Mouse (Mus musculus) heart, embryonic 15.5 days (tissue): ENCODE data around the gene Nfyc. TPM values are rescaled to one million over a fixed set of nuclear protein-coding genes. Genes with fewer than 3 reads are reported as not detected.

Experiments
- ATAC-seq: fragments of 200-750 bp; cut with Nextera tagmentation; replicated peaks from 2 replicates; pipeline ENCODE4 v1.8.0; 2017; ENCODE audit warnings: low read depth, moderate TSS enrichment; ENCODE audit not compliant: insufficient number of reproducible peaks, insufficient read depth, low FRiP score
- H3K27ac ChIP-seq: fragments of 300-500 bp; sonication (generic); 2 replicates; pipeline ENCODE4 v1.5.1; 2015; ENCODE audit warnings: mild to moderate bottlenecking, inconsistent platforms
- H3K27me3 ChIP-seq: fragments of 300-500 bp; sonication (generic); 2 replicates; pipeline ENCODE4 v1.6.1; 2015; ENCODE audit warnings: inconsistent platforms
- H3K36me3 ChIP-seq: fragments of 300-500 bp; sonication (generic); 2 replicates; pipeline ENCODE4 v1.6.1; 2015; ENCODE audit warnings: mild to moderate bottlenecking, inconsistent platforms
- H3K4me1 ChIP-seq: fragments of 300-500 bp; sonication (generic); replicated peaks from 2 replicates; pipeline ENCODE4 v1.6.1; 2015; ENCODE audit warnings: inconsistent platforms
- H3K4me2 ChIP-seq: fragments of 300-500 bp; sonication (generic); 2 replicates; pipeline ENCODE4 v1.6.1; 2015; ENCODE audit warnings: inconsistent platforms, mild to moderate bottlenecking, moderate library complexity
- H3K4me3 ChIP-seq: fragments of 300-500 bp; sonication (generic); 2 replicates; pipeline ENCODE4 v1.5.1; 2015; ENCODE audit warnings: mild to moderate bottlenecking, inconsistent platforms
- H3K9ac ChIP-seq: fragments of 300-500 bp; sonication (generic); 2 replicates; pipeline ENCODE4 v1.6.1; 2015; ENCODE audit warnings: mild to moderate bottlenecking, inconsistent platforms
- H3K9me3 ChIP-seq: fragments of 300-500 bp; sonication (generic); replicated peaks from 2 replicates; pipeline ENCODE4 v1.6.1; 2016; ENCODE audit warnings: inconsistent platforms
- WGBS: fragments of 180-500 bp; shearing (Covaris S2); methylation state at CpG from one replicate; pipeline ENCODE4 v1.1.7; 2015; ENCODE audit warnings: mixed read lengths; 5-methylcytosine and 5-hydroxymethylcytosine counted together
- polyA plus RNA-seq: library from polyadenylated mRNA; unstranded; fragments of >200 nt; fragmentation: Nextera tagmentation; extraction: Ambion mirVana; gene quantifications from 2 replicates; pipeline ENCODE4 v1.2.1, GENCODE M21; 2015

Nfyc gene
- 87.5 and 97.3 TPM in 2 replicates for polyA plus RNA-seq

DNA sequence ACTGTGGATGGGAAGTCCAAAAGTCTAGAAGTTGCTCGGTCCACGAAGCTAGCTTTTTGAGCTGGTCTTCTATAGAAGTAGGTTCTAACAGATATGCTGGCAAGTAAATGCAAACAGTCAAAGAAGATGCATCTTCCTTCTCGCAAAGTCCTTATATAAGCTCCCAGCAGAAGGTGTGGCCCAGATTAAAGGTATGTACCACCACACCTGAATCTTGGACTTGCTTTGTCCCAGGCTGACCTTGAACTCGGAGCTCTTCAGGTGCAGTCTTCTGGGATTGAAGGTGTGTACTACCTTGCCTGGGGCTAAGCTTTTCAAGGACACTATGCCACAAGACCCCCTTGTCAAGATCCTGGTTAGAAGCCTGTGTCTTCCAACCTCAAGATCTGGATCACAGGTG is at the start of gene Nfyc:
Gene Nfyc, minus strand, starts transcription at position 101 of the 400 bp plus-strand sequence.
- Histone ChIP-seq H3K4me2 (no peak within 1 kb of the TSS), H3K36me3 (no peaks in the 10 kb centered on the region), H3K4me3 (no peak within 1 kb of the TSS), H3K27me3 (no peaks in the 10 kb centered on the region), H3K9ac (no peak within 1 kb of the TSS), H3K27ac (no peak within 1 kb of the TSS), H3K9me3 (no peaks in the 10 kb centered on the region), H3K4me1 (no peaks in the 10 kb centered on the region)
- 87% methylated on average over 4 of the region's 4 CpGs for WGBS
- ATAC-seq = no peak

DNA sequence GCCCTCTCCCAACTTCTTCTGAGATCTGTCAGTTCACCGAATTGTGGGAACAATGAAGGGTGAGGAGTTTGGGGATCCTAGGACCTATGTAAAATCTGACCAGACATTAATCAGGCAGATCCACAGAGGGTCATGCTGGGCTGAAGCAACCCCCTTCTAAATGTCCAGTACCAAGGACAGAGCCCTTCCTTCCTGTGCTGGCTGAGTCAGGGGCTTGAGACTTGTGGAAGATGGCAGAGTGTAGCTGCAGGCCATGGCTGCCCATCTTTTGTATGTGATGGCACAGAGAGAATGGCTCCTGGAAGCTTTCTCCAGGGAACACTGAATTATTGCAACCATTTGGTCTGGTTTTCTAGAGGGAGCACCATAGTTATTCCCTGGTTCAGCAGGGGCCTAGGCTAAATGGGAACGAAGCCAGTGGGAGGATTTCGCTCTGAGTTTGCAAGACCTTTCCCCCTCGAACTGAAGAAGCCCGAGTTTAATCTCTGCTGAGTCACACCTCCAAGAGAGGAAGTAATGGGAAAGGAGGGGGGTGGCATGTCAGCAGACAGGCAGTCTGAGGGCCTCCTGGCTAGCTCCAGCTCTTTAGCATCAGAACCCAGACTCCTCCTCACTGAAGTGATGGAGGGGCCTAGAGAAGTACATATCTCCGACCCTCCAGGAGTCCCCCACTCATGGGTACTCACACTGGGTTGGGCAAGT is 49.5 kb upstream of the Nfyc start:
- 45% methylated on average over 6 of the region's 6 CpGs for WGBS

DNA sequence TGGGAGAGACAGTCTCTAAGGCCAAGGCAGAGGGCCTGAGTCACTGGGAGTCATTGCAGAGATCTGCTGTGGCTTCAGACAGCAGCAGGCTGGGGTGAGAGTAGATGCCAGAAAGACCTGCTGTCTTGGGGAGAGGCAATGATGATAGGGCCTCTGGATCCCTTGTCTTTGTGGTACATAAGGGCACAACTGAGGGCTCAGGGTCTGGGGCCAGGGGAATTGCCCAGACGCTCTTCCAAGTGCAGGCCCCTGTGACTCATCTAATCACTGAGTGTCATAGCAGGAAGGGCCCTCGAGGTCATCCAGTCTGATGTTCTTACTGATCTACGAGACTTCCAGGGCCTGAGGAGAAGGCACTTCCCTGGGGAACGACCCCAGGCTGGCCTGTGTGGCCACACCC is 48.0 kb upstream of the Nfyc start:
- Histone ChIP-seq H3K27me3 (0 out of 2 replicates have a peak, but pooled peaks cover 8% of the 10 kb centered on the region), H3K4me2 (no peak overlapping the region), H3K4me1 (no peaks in the 10 kb centered on the region), H3K9me3 (no peaks in the 10 kb centered on the region), H3K27ac (no peak overlapping the region), H3K4me3 (no peak overlapping the region), H3K36me3 (no peaks in the 10 kb centered on the region), H3K9ac (no peak overlapping the region)
- WGBS = 41% methylated on average over 4 of the region's 4 CpGs
- no peak for ATAC-seq

More for the DNA sequence above, 49.5 kb upstream of the Nfyc start:
- no peak overlapping the region for H3K4me2 ChIP-seq
- H3K27ac ChIP-seq = no peak overlapping the region
- H3K9me3 ChIP-seq = no peaks in the 10 kb centered on the region
- 0 out of 2 replicates have a peak, but pooled peaks cover 8% of the 10 kb centered on the region for H3K27me3 ChIP-seq
- H3K4me1 ChIP-seq = peaks cover 6% of the 10 kb centered on the region
- no peak overlapping the region for H3K9ac ChIP-seq
- no peak for ATAC-seq
- H3K36me3 ChIP-seq = no peaks in the 10 kb centered on the region
- no peak overlapping the region for H3K4me3 ChIP-seq

DNA sequence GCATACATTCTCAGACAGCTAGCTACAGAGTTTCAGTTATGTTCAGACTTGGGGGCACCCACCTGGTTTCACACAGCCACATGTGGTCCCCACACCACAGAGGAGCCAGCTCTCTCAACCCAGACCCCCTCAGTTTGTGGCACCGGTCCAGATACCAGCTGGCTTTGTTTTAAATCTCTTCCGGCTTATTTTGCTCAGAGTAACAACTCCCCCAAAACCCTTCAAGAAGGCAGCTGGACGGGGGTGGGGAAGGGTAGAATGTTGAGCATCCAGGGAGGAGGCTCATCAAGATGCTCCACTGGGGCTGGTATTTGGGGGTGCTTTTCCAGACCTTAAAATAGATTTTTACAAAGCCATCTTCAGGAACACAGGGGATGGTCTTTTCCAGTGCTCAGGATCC is 47.4 kb upstream of the Nfyc start:
- H3K27ac ChIP-seq = no peak overlapping the region
- WGBS = 69% methylated on average over 3 of the region's 3 CpGs
- H3K4me3 ChIP-seq = no peak overlapping the region
- no peak for ATAC-seq
- H3K27me3 ChIP-seq = 0 out of 2 replicates have a peak, but pooled peaks cover 8% of the 10 kb centered on the region
- no peaks in the 10 kb centered on the region for H3K36me3 ChIP-seq
- H3K9me3 ChIP-seq = no peaks in the 10 kb centered on the region
- no peaks in the 10 kb centered on the region for H3K4me1 ChIP-seq
- no peak overlapping the region for H3K4me2 ChIP-seq
- no peak overlapping the region for H3K9ac ChIP-seq

DNA sequence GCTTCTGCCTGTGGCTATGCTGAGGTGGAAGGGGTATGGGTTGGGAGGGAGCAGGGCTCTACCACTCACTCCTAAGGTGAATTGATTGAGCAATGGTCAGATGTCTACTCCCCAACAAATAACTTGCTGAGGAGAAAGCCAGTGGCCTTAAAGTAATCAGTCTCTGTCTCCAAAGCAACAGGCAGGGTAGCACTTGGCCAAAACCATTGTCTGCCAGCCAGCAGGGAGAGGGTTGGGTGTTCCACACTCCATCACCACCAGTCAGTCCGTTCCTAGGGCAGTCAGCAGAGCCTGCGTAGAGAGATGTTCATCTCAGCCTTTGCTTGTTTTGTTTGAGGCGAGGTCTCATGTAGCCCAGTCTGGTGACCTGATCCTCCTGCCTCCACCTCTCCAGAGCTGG is 44.6 kb upstream of the Nfyc start:
- Histone ChIP-seq H3K4me3 (no peak overlapping the region), H3K27me3 (0 out of 2 replicates have a peak, but pooled peaks cover 2% of the 10 kb centered on the region), H3K4me2 (no peak overlapping the region), H3K9ac (no peak overlapping the region), H3K27ac (no peak overlapping the region), H3K4me1 (no peaks in the 10 kb centered on the region), H3K36me3 (no peaks in the 10 kb centered on the region), H3K9me3 (no peaks in the 10 kb centered on the region)
- WGBS = 56% methylated on average over 3 of the region's 3 CpGs
- ATAC-seq = no peak

DNA sequence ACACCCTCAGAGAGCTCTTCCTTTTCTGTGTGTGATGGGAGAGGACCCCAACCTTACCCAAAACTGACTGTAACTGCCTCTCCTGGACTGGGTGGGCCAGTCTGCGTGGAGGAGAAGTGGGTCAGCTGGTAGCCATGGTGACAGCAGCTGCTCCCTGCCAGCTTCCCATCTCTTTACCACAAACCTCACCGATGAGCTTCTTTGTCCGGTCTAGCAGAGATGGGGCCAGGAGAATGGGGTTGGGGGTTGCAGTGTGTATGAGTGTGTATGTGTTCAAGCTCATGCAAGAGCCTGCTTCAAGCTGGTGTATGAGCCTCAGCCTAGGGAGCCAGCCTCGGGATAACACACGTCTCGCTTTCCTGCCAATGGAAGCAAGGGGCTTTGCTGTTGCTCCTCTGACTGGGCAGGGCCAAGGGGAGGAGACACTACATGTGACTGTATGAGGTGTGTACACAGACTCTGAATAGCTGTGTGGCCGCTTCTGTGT is 38.9 kb upstream of the Nfyc start:
- WGBS = 55% methylated on average over 7 of the region's 7 CpGs

DNA sequence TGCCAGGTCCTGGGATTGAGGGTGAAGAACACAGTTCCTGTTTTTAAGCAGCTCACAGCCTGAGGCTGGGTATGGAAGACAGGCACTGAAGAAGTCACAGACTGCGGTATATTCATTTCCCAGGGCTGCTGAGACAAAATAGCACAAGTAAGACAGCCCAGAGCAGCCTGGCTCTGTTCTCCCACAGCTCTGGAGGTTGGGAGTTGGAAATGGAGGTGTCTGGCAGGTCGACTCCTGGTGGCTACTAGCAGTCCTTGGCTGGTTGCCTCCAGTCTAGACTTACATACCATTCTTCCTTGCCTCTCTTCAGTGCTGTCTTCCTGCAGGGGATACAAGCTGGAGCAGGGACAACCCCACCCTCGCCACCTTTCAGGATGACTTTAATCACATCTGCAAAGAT is 37.6 kb upstream of the Nfyc start:
- Histone ChIP-seq H3K9ac (no peak overlapping the region), H3K4me1 (no peaks in the 10 kb centered on the region; the same call in 1 of the 2 replicates), H3K27me3 (peaks cover 9% of the 10 kb centered on the region), H3K36me3 (no peaks in the 10 kb centered on the region), H3K9me3 (no peaks in the 10 kb centered on the region), H3K4me3 (no peak overlapping the region), H3K4me2 (no peak overlapping the region), H3K27ac (no peak overlapping the region)
- WGBS = 59% methylated on average over 3 of the region's 3 CpGs
- ATAC-seq = no peak

More for the DNA sequence above, 38.9 kb upstream of the Nfyc start:
- H3K27me3 ChIP-seq = peaks cover 8% of the 10 kb centered on the region
- H3K9me3 ChIP-seq = no peaks in the 10 kb centered on the region
- H3K4me1 ChIP-seq = no peaks in the 10 kb centered on the region; the same call in 1 of the 2 replicates
- no peak overlapping the region for H3K27ac ChIP-seq
- no peak overlapping the region for H3K4me2 ChIP-seq
- H3K4me3 ChIP-seq = no peak overlapping the region
- no peak for ATAC-seq
- H3K9ac ChIP-seq = no peak overlapping the region
- H3K36me3 ChIP-seq = no peaks in the 10 kb centered on the region

DNA sequence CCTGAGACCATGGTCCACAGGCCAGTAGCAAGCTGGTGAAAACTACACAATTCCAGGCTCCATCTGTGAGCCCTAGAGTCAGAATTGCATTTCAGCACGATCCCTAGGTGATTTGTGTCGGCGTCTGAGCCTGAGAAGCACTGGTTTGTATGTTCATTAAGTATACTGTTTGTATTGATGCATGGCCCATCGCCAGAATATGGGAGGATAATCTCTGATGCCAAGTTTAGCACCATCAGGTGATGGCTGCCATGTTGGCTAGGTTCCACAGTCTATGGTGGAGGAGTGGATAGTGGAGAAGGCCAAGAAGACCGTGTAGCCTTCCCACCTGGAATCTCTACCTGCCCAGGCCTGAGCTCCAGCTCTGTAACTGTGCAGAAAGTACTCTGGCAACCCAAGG is 36.9 kb upstream of the Nfyc start:
- ATAC-seq = no peak
- Histone ChIP-seq H3K27ac (no peak overlapping the region), H3K4me3 (no peak overlapping the region), H3K36me3 (no peaks in the 10 kb centered on the region), H3K4me1 (no peaks in the 10 kb centered on the region; the same call in 1 of the 2 replicates), H3K4me2 (no peak overlapping the region), H3K9me3 (no peaks in the 10 kb centered on the region), H3K9ac (no peak overlapping the region), H3K27me3 (peaks cover 9% of the 10 kb centered on the region)
- 71% methylated on average over 5 of the region's 5 CpGs for WGBS

DNA sequence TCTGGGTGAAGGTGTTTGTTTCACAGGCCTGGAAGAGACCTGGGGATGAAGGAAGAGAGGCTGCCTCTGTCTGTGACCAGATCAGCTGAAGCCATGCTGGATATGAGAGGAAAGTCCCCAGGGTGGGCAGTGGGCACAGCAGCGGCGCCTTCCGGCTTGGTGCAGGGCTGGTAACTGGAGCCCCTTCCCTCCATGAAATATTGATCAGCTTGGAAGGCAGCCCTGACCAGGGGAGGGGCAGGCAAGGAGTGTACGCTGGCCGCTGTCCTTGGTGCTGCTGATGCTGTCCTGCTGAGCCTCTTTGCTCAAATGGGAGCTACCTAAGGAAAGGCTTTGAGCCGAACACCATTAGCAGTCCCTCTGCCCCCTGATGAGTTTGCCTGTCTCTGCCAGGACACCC is 34.8 kb upstream of the Nfyc start:
- Histone ChIP-seq H3K27me3 (peaks cover 12% of the 10 kb centered on the region), H3K9ac (no peak overlapping the region), H3K4me2 (no peak overlapping the region), H3K4me1 (peaks cover 1% of the 10 kb centered on the region; the same call in 1 of the 2 replicates), H3K4me3 (no peak overlapping the region), H3K36me3 (no peaks in the 10 kb centered on the region), H3K9me3 (no peaks in the 10 kb centered on the region), H3K27ac (no peak overlapping the region)
- WGBS = 5% methylated on average over 6 of the region's 6 CpGs
- no peak for ATAC-seq

DNA sequence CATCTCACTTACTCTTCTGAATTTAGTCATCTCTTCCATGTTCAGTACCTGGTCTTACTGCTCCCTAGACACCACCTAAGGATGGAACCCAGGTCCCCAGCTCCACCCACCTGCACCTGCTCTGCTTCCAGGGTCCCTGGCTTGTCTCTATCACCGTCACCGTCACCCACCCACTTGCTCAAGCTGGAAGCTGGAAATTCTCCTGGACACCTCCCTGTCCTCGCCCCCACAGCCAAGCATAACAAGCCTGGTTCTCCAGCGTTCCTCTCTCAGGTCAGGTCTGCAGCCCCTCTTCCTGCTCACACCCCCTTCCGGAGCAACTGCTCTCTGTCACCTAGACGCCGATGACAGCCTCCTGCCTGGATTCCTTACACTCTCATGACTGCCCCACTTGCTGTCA is 28.5 kb upstream of the Nfyc start:
- Histone ChIP-seq H3K4me2 (no peak overlapping the region), H3K9ac (no peak overlapping the region), H3K27me3 (peaks cover 36% of the 10 kb centered on the region), H3K27ac (no peak overlapping the region), H3K4me3 (no peak overlapping the region), H3K9me3 (no peaks in the 10 kb centered on the region), H3K4me1 (peaks cover 19% of the 10 kb centered on the region), H3K36me3 (no peaks in the 10 kb centered on the region)
- WGBS = 14% methylated on average over 7 of the region's 7 CpGs
- no peak for ATAC-seq

DNA sequence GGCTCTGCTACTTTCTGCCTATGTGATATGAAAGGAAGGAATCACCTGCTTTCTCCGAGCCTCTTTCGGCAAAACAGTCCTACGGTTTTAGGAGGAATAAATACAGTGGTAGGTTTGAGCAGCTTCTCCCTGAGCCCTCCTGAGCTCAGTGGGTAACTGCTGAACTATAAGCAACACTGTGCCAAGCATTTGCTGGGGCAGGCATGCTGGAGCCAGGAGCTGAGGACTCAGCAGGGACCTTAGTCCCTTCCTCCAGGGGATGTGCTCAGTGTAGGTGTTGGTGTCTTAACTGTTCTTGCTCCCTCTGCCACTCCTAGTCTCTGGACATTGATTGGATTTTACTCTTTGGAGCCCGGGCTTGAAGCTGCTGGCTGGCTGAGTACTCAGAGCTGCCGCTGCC is 25.0 kb upstream of the Nfyc start:
- Histone ChIP-seq H3K36me3 (no peaks in the 10 kb centered on the region), H3K4me3 (no peak overlapping the region), H3K27me3 (peaks cover 61% of the 10 kb centered on the region), H3K9me3 (no peaks in the 10 kb centered on the region; the same call in 1 of the 2 replicates), H3K4me1 (peaks cover 23% of the 10 kb centered on the region), H3K27ac (no peak overlapping the region), H3K4me2 (no peak overlapping the region), H3K9ac (no peak overlapping the region)
- WGBS = 41% methylated on average over 5 of the region's 5 CpGs
- ATAC-seq = no peak
